Mouse (Mus musculus) forebrain, embryonic 14.5 days (tissue): ENCODE measurements around the gene Cirbp. TPM values are rescaled to one million over a fixed set of nuclear protein-coding genes. Genes with fewer than 3 reads are reported as not detected.
A peak's percentile ranks its signal among the peaks of the same experiment; 100 is the strongest.

ENCODE experiments used
- ATAC-seq: fragments of 200-750 bp; cut with Nextera tagmentation; 2 replicates; pipeline ENCODE4 v1.8.0; 2017; ENCODE audit warnings: mild to moderate bottlenecking, moderate library complexity
- DNase-seq: peaks from one replicate; pipeline ENCODE4 v3.0.0-alpha.2; 2015; ENCODE audit warnings: low spot score
- H3K27ac ChIP-seq: fragments of 300-500 bp; sonication (generic); 2 replicates; pipeline ENCODE4 v1.5.1; 2014; ENCODE audit warnings: low read depth, mild to moderate bottlenecking, control low read depth, low read length, moderate library complexity
- H3K27me3 ChIP-seq: fragments of 300-500 bp; sonication (generic); replicated peaks from 2 replicates; pipeline ENCODE4 v1.6.1; 2014; ENCODE audit warnings: low read length, control low read depth, mixed read lengths; ENCODE audit not compliant: control insufficient read depth, insufficient read depth
- H3K36me3 ChIP-seq: fragments of 300-500 bp; sonication (generic); 2 replicates; pipeline ENCODE4 v1.6.1; 2014; ENCODE audit warnings: low read length, control low read depth; ENCODE audit not compliant: control insufficient read depth, insufficient read depth
- H3K4me1 ChIP-seq: fragments of 300-500 bp; sonication (generic); 2 replicates; pipeline ENCODE4 v1.6.1; 2014; ENCODE audit warnings: antibody characterized with exemption, low read length, control low read depth; ENCODE audit not compliant: control insufficient read depth, insufficient read depth
- H3K4me2 ChIP-seq: fragments of 300-500 bp; sonication (generic); 2 replicates; pipeline ENCODE4 v1.6.1; 2014; ENCODE audit warnings: mild to moderate bottlenecking, control low read depth, low read length
- H3K4me3 ChIP-seq: fragments of 300-500 bp; sonication (generic); 2 replicates; pipeline ENCODE4 v1.5.1; 2014; ENCODE audit warnings: low read depth, low read length, control low read depth
- H3K9ac ChIP-seq: fragments of 300-500 bp; sonication (generic); 2 replicates; pipeline ENCODE4 v1.6.1; 2014; ENCODE audit warnings: mild to moderate bottlenecking, low read length, control low read depth, moderate library complexity
- H3K9me3 ChIP-seq: fragments of 300-500 bp; sonication (generic); replicated peaks from 2 replicates; pipeline ENCODE4 v1.6.1; 2016; ENCODE audit warnings: low read length, control low read depth, mixed read lengths; ENCODE audit not compliant: control insufficient read depth
- WGBS: fragments of 180-500 bp; shearing (Covaris S2); extraction: QIAGEN DNeasy Blood & Tissue Kit; methylation state at CpG from one replicate; pipeline ENCODE4 v1.1.7; 2014; 5-methylcytosine and 5-hydroxymethylcytosine counted together
- polyA plus RNA-seq: library from polyadenylated mRNA; unstranded; fragments of >200 nt; fragmentation: Nextera tagmentation; extraction: Ambion mirVana; gene quantifications from 2 replicates; pipeline ENCODE4 v1.2.1, GENCODE M21; 2014

The Cirbp gene
- polyA plus RNA-seq, result 239 and 266 TPM in 2 replicates

DNA sequence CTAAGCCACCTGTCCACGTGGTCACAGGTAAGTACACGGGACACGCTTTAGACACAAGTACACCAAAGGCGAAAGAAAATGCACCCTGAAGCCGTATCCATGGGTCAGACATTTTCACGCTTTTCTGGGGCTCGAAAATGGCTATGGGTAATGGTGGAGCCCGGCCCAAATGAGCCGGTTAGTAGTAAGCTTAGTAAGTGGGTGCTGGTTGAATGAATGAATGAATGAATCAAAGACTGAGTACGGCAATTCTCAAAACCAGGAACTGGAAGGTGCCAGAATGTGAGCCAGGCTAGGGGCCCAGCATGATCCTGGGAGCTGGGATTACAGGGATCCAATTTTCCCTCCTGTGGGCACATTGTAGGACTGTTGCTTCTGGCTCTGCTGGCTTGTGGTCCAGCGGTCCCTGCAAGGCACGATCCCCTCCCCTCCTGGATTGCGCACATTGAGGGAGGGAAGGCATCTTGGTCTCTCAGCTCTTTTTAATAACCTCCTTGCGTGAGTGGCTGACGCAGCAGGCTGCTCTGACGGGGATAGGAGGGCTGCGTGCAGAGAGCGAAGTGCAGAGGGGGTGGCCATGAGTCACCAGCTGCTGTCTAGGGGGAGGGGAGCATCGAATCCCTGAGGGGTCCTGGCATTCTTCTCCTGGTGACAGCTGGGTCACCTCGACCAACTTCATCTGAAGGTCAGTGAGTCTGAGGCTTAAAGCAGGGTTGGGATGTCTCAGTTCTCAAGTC, at the start of gene Cirbp:
Gene Cirbp (plus strand): TSS at position 594 of the 737 bp plus-strand sequence.
- Histone ChIP-seq H3K27me3 (no peaks in the 10 kb centered on the region), H3K27ac (peak within 1 kb of the TSS; percentile 66), H3K4me2 (peak within 1 kb of the TSS; percentile 81), H3K4me3 (peak within 1 kb of the TSS; percentile 36), H3K9me3 (no peaks in the 10 kb centered on the region), H3K36me3 (peaks cover 13% of the 10 kb centered on the region), H3K9ac (peak within 1 kb of the TSS; percentile 66), H3K4me1 (peaks cover 38% of the 10 kb centered on the region)
- WGBS, result 14% methylated on average over 20 of the region's 20 CpGs
- DNase-seq (no peak), ATAC-seq (no peak)

DNA sequence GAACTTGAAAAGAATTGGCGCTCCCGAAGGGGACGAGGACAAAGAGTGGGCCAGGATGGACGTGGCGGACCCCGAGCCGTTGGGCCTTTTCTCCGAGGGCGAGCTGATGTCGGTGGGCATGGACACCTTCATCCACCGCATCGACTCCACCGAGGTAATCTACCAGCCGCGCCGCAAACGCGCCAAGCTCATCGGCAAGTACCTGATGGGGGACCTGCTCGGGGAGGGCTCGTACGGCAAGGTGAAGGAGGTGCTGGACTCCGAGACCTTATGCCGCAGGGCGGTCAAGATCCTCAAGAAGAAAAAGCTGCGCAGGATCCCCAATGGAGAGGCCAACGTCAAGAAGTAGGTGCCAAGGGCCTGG, 49.2 kb upstream of the Cirbp start:
- WGBS, result 0% methylated on average over 27 of the region's 27 CpGs
- Histone ChIP-seq H3K4me1 (peaks cover 24% of the 10 kb centered on the region), H3K4me2 (peak overlapping the region; percentile 97), H3K27ac (0 out of 2 replicates have a peak overlapping the region, but pooled peaks have one; percentile 74), H3K9ac (peak overlapping the region; percentile 85), H3K27me3 (no peaks in the 10 kb centered on the region), H3K9me3 (no peaks in the 10 kb centered on the region), H3K36me3 (peaks cover 17% of the 10 kb centered on the region; the same call in 1 of the 2 replicates), H3K4me3 (peak overlapping the region; percentile 96)
- ATAC-seq (no peak), DNase-seq (no peak)

DNA sequence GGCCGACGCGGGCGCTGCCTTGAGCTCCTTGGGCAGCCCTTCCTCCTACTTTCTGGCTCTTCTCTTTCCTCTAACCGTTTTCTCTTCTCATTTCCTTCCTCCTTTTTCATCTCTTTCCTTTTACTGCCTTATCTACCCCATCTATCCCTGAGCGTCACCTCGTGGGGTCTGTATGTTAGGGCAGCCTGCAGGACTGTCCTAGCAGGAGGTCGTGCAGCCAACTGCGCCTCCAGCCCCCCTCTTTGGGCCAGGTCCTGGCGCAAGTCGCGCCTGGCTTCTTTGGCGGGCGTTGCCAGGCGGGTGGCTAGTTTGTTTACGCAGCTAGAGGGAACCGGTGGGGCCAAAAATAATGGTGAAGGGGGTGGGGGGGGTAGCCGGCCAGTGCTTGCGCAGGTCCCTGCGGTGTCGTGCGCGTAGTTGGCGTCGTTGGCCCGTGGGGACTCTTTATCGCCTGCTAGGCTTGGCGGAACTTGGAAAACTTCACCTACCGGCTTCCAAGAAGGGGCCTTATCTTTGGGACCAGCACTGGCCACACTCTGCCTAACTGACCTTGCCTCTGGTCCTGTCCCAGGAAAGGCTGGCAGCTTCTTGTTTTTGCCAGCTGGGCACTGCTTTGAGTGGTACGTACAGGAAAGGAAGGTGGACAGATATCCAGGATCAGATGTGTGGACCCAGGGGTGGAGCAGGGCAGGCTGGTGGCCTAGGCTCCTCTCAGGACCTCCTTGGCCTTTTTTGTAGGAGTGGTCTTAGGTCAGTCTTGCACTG, 48.7 kb upstream of the Cirbp start:
- H3K4me2 ChIP-seq, result peak overlapping the region; percentile 97
- 0 out of 2 replicates have a peak overlapping the region, but pooled peaks have one; percentile 44 for H3K27ac ChIP-seq
- peaks cover 20% of the 10 kb centered on the region; the same call in 1 of the 2 replicates for H3K36me3 ChIP-seq
- WGBS, result 5% methylated on average over 30 of the region's 30 CpGs
- ATAC-seq (no peak), DNase-seq (no peak)
- H3K27me3 ChIP-seq, result no peaks in the 10 kb centered on the region
- peaks cover 24% of the 10 kb centered on the region for H3K4me1 ChIP-seq
- peak overlapping the region; percentile 85 for H3K9ac ChIP-seq
- peak overlapping the region; percentile 96 for H3K4me3 ChIP-seq
- no peaks in the 10 kb centered on the region for H3K9me3 ChIP-seq

DNA sequence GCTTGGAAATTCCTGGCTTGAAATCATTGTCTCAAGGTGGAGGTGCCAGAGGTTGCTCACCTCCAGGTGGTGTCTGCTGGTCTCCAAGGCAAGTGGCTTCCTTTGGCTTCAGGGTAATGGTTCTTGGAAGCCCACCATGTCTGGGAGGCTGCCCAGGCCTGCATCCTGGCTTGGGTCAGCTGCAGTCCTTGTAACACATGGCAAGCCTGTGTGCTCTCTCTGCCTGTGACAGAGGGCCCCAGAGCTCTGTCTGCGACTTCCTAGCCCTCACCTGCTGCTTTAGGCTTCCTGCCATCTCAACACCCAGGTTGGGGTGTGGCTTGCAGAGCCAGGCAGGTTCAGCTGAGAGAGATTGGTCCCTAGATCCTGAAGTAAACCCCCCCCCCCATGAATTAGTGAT, 48.0 kb upstream of the Cirbp start:
- peak overlapping the region; percentile 85 for H3K9ac ChIP-seq
- no peaks in the 10 kb centered on the region for H3K9me3 ChIP-seq
- no peaks in the 10 kb centered on the region for H3K27me3 ChIP-seq
- H3K4me1 ChIP-seq, result peaks cover 24% of the 10 kb centered on the region
- H3K4me3 ChIP-seq, result peak overlapping the region; percentile 96
- H3K36me3 ChIP-seq, result peaks cover 20% of the 10 kb centered on the region; the same call in 1 of the 2 replicates
- no peak for DNase-seq
- peak overlapping the region; percentile 97 for H3K4me2 ChIP-seq
- no peak overlapping the region; the same call in 1 of the 2 replicates for H3K27ac ChIP-seq
- no peak for ATAC-seq
- 50% methylated on average over 1 of the region's 1 CpGs for WGBS

DNA sequence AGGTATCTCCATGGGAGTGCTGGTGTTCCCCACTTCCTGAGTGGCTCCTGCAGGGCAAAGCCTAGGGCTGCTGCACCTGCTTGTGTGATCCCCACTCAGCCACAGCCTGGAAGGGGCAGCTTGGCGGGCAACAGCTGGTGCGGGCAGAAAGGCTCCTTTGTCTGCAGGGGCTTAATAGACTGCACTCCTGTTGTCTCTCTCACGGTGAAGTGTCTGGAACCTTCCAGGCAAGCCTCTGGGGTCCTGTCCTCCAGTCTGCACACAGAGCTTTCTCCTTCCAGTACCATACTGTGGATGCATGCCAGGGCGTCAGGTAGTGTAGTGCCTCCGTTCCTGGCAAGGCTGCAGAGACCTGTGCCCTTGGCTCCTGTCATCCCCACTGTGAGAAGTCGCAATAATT, 47.2 kb upstream of the Cirbp start:
- H3K4me3 ChIP-seq, result peak overlapping the region; percentile 4; the same call in 1 of the 2 replicates
- peak overlapping the region; percentile 97 for H3K4me2 ChIP-seq
- peak overlapping the region; percentile 44; the same call in 1 of the 2 replicates for H3K27ac ChIP-seq
- peaks cover 24% of the 10 kb centered on the region for H3K4me1 ChIP-seq
- H3K9ac ChIP-seq, result peak overlapping the region; percentile 85
- H3K36me3 ChIP-seq, result peaks cover 24% of the 10 kb centered on the region; the same call in 1 of the 2 replicates
- no peaks in the 10 kb centered on the region for H3K27me3 ChIP-seq
- DNase-seq, result no peak
- no peaks in the 10 kb centered on the region for H3K9me3 ChIP-seq
- no peak for ATAC-seq
- 38% methylated on average over 6 of the region's 6 CpGs for WGBS

DNA sequence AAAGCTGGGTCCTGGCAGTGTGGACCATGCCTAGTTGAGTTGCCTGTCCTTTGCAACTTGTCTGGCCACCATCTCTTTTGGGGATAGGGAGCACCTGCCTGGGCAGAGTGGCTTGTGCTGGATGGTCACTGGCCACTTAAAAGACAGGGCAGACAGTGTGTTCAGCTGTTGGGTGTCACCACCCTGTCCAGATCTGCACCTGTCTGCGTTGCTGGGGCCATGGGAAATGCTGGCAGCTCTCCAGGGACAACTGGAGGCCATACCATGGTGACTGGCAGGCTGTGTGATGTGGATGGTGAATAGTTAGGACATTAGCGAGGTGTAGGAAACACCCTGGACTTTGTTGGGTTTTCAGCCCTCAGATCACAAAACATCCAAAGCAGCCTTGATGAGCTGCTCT, 45.6 kb upstream of the Cirbp start:
- H3K27me3 ChIP-seq, result no peaks in the 10 kb centered on the region
- 63% methylated on average over 2 of the region's 2 CpGs for WGBS
- H3K4me2 ChIP-seq, result no peak overlapping the region
- H3K4me1 ChIP-seq, result peaks cover 24% of the 10 kb centered on the region
- H3K36me3 ChIP-seq, result peaks cover 37% of the 10 kb centered on the region
- no peak for DNase-seq
- no peaks in the 10 kb centered on the region for H3K9me3 ChIP-seq
- ATAC-seq, result no peak
- no peak overlapping the region for H3K4me3 ChIP-seq
- no peak overlapping the region for H3K9ac ChIP-seq
- H3K27ac ChIP-seq, result no peak overlapping the region

DNA sequence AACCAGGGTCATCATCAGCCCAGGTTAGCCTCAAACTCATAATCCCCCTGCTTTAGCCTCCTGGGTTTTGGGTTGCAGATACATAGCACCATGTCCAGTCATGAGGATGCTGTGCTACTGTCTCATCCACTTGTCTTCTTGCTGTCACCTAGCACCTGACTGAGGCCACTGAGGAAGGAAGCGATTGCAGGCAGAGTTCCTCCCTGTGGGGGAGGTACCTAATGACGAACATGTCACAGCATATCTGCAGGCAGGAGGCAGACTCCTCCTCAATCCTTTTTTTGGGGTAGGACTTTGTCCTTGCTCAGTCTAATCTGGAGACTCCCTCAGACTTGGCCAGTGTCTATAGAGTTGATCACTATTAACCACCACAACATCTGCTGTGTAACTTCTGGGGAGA, 44.1 kb upstream of the Cirbp start:
- Histone ChIP-seq H3K36me3 (peaks cover 52% of the 10 kb centered on the region), H3K4me1 (peaks cover 22% of the 10 kb centered on the region), H3K27me3 (no peaks in the 10 kb centered on the region), H3K9ac (no peak overlapping the region), H3K4me2 (no peak overlapping the region), H3K4me3 (no peak overlapping the region), H3K27ac (no peak overlapping the region), H3K9me3 (no peaks in the 10 kb centered on the region)
- DNase-seq (no peak), ATAC-seq (no peak)
- WGBS, result 94% methylated on average over 2 of the region's 2 CpGs

DNA sequence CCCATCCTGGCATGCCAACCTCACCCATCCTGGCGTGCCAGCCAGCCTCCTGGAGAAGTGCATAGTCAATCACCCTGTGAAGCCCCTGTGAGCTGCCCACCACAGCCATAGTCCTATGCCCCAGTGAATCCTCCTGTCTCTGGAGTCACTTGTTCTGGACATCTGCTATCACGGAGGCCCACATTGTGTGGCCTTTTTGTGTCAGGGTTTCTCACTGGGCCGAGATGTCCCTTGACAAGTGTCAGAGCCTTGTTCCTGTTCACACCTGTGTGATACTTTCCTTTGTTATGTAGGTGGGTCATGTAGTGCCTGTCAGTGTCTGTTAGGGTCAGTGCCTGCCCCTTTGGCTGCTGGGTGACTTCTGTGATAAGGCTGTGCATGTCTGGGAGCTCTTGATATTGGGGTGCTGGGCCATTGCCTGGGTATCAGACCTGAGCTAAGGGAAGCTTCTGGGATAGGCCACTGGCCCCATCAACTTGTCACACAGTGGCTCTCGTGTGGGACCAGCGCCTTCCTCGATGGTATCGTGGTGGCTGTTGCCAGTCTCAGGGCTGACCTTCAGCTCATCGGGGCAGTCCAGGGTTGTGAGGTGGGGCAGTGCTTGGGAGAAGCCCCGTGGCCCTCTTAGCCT, 41.7 kb upstream of the Cirbp start:
- Histone ChIP-seq H3K4me1 (no peaks in the 10 kb centered on the region), H3K4me3 (no peak overlapping the region), H3K9me3 (no peaks in the 10 kb centered on the region), H3K4me2 (no peak overlapping the region), H3K27ac (no peak overlapping the region), H3K9ac (no peak overlapping the region), H3K36me3 (peaks cover 70% of the 10 kb centered on the region), H3K27me3 (no peaks in the 10 kb centered on the region)
- WGBS, result 92% methylated on average over 9 of the region's 9 CpGs
- ATAC-seq (no peak), DNase-seq (no peak)
